Mouse (Mus musculus) embryo, embryonic 11 days (tissue): ENCODE results near the gene Polr2g.

Experiments used
- DNase-seq: peaks from one replicate; pipeline ENCODE4 v3.0.0-alpha.2; 2015

Gene Polr2g

GRCm38 (mm10) chr19:8756635-8757387 lies 41.6 kb downstream of the Polr2g start, which contains the start of gene Nxf1:
Nxf1 (plus strand) TSS chr19:8757073.
- peak; percentile 99 for DNase-seq

- DNase-seq, result no peak
These were observed 42.7 kb downstream of the Polr2g start for GRCm38 (mm10) chr19:8755652-8756051.

- DNase-seq, result peak; percentile 26
These were observed 51.0 kb downstream of the Polr2g start for GRCm38 (mm10) chr19:8747368-8747767.

- no peak for DNase-seq
These were observed 53.0 kb downstream of the Polr2g start for GRCm38 (mm10) chr19:8745382-8745781.
